In the genomic region with DNA sequence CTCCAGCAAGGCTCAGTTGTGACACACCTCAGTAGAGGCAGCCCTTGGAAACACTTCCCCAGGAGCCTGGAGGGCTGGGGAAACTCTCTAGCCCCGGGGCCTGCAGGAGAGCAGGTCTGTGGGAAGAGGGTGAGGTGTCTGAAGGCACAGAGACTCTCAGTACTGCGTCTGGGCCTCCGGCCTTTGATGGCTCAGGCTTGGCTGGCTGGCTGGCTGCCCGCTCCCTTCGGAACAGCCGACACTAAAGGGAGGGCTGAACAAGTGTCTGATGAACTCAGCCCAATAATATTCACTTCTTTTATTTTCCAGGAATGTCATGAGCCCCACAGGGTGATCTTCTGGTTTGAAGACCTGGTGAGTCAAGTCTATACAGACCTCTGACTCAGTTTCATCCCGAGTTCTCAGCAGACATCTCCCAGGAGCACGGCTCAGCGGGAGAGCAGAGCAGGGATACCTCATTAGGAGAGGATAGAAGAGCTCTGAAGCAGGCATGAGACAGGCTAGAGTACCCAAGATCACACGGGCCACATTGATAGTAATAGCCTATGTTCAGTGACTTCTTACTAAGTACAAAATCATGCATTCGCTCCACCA, we compare ENCODE assay signal across 11 mouse cellular contexts.
DNase-seq lines count a peak whose midpoint lies in the region; ATAC-seq and TF ChIP-seq lines count a peak whose summit lies in the region.
"Had no signal": no experiment of that assay in that cellular context is flagged by ENCODE, and none has a peak within 500 bp of the region (broad histone marks: within the 10 kb centered on the region; RNA-seq: fewer than 3 reads in every experiment).

No protein-coding gene starts in this region.

- no peak overlapping the region for H3K4me3 ChIP-seq in kidney, adult 2 months (ENCODE audit: insufficient read depth, low read depth, low read length)
- no peak overlapping the region for H3K4me3 ChIP-seq in hindbrain, embryonic 12.5 days
- no peak overlapping the region for H3K4me3 ChIP-seq in forebrain, embryonic 13.5 days
- H3K4me3 ChIP-seq: embryonic facial prominence, embryonic 12.5 days had no signal

- H3K9ac ChIP-seq in hindbrain, embryonic 12.5 days, result no peak overlapping the region
- no peak overlapping the region for H3K9ac ChIP-seq in forebrain, embryonic 13.5 days
- H3K9ac ChIP-seq: embryonic facial prominence, embryonic 12.5 days had no signal

- H3K27ac ChIP-seq in kidney, adult 2 months (ENCODE audit: insufficient read depth, low read depth, low read length), result no peak overlapping the region
- no peak overlapping the region for H3K27ac ChIP-seq in hindbrain, embryonic 12.5 days
- no peak overlapping the region for H3K27ac ChIP-seq in forebrain, embryonic 13.5 days
- H3K27ac ChIP-seq: embryonic facial prominence, embryonic 12.5 days had no signal

- no peak overlapping the region for H3K4me2 ChIP-seq in hindbrain, embryonic 12.5 days (replicated peaks)
- no peak overlapping the region for H3K4me2 ChIP-seq in forebrain, embryonic 13.5 days
- H3K4me2 ChIP-seq: embryonic facial prominence, embryonic 12.5 days had no signal

- peak; percentile 14 for DNase-seq in kidney, adult 2 months
- DNase-seq in kidney, adult 18-20 months, result no peak
- peak; percentile 97 for DNase-seq in Muller cell, postnatal 12 days (ENCODE audit: inconsistent ontology term)
- peak; percentile 64 for DNase-seq in adrenal gland, postnatal 25 days
- DNase-seq in heart, postnatal 4 days, result peak; percentile 63
- no peak for DNase-seq in embryo, embryonic 10 days (ENCODE audit: low spot score)
- DNase-seq: layer of hippocampus, postnatal 36 days; thymus, adult 18-20 months had no signal

- 0 out of 2 replicates have a peak, but pooled peaks cover 4% of the 10 kb centered on the region for H3K9me3 ChIP-seq in hindbrain, embryonic 12.5 days (replicated peaks)
- H3K9me3 ChIP-seq in forebrain, embryonic 13.5 days (replicated peaks), result no peaks in the 10 kb centered on the region
- H3K9me3 ChIP-seq: embryonic facial prominence, embryonic 12.5 days had no signal

- TF ChIP-seq POLR2A in kidney, adult 2 months (IDR thresholded peaks at IDR 0.05; ENCODE audit: low read depth, low read length), result no peak

- ATAC-seq in hindbrain, embryonic 12.5 days (ENCODE audit: low FRiP score), result no peak
- ATAC-seq in forebrain, embryonic 13.5 days, result no peak

- 76% methylated on average over 11 of the region's 11 CpGs for WGBS in kidney, adult 2 months
- 84% methylated on average over 11 of the region's 11 CpGs for WGBS in hindbrain, embryonic 12.5 days
- 79% methylated on average over 11 of the region's 11 CpGs for WGBS in forebrain, embryonic 13.5 days

- H3K27me3 ChIP-seq in kidney, adult 2 months (replicated peaks; ENCODE audit: control insufficient read depth, insufficient read depth, low read length), result no peaks in the 10 kb centered on the region
- H3K27me3 ChIP-seq in hindbrain, embryonic 12.5 days, result no peaks in the 10 kb centered on the region; the same call in 1 of the 2 replicates
- no peaks in the 10 kb centered on the region for H3K27me3 ChIP-seq in forebrain, embryonic 13.5 days

- H3K4me1 ChIP-seq in kidney, adult 2 months (ENCODE audit: control insufficient read depth, insufficient read depth, low read length), result no peaks in the 10 kb centered on the region
- no peaks in the 10 kb centered on the region for H3K4me1 ChIP-seq in hindbrain, embryonic 12.5 days
- no peaks in the 10 kb centered on the region for H3K4me1 ChIP-seq in forebrain, embryonic 13.5 days

- TF ChIP-seq CTCF in kidney, adult 2 months (conservative IDR thresholded peaks at IDR 0.05; ENCODE audit: insufficient read depth, insufficient read length, low read depth, low read length), result no peak

- no peaks in the 10 kb centered on the region for H3K36me3 ChIP-seq in kidney, adult 2 months (ENCODE audit: control insufficient read depth, insufficient read depth, low read length)
- H3K36me3 ChIP-seq in hindbrain, embryonic 12.5 days, result no peaks in the 10 kb centered on the region
- H3K36me3 ChIP-seq in forebrain, embryonic 13.5 days (ENCODE audit: poor library complexity, severe bottlenecking), result no peaks in the 10 kb centered on the region
- H3K36me3 ChIP-seq: embryonic facial prominence, embryonic 12.5 days had no signal

Comparison
In these comparisons a context has a peak if more than half of its experiments do, and no peak if none do; other contexts are left out.
1. DNase-seq: peak in kidney, adult 2 months (single experiment), Muller cell, postnatal 12 days (single experiment), adrenal gland, postnatal 25 days (single experiment) and heart, postnatal 4 days (single experiment); none in kidney, adult 18-20 months (single experiment) and embryo, embryonic 10 days (single experiment).